ENCODE assay signal across 8 mouse cellular contexts in the genomic region with DNA sequence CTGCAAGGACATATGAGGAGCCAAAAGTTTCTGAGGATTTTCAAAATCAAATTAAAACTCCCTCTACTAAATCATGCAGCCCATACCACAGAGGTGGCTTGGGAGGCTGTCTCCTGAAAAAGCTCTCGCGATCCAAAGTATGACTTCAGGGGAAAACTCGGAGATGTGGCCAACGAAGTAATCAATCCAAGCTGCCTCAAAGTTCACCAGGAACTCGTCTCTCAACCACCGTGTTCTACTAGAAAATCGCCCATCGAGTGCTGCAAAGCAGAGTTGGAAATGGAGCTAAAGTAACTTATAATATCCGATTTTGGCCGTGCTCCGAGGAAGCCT. TPM values are rescaled to one million over a fixed set of nuclear protein-coding genes. Genes with fewer than 3 reads are reported as not detected.
DNase-seq lines count a peak whose midpoint lies in the region; ATAC-seq and TF ChIP-seq lines count a peak whose summit lies in the region.

No protein-coding gene starts in this region.

- H3K9ac ChIP-seq in intestine, postnatal 0 days (ENCODE audit: low read depth, low read length), result peak overlapping the region; percentile 96

- no peak for TF ChIP-seq CTCF in spleen, adult 2 months (IDR thresholded peaks at IDR 0.05; ENCODE audit: extremely low read depth, insufficient read depth, insufficient read length, insufficient replicate concordance)
- TF ChIP-seq CTCF in intestine, postnatal 0 days (IDR thresholded peaks at IDR 0.05; ENCODE audit: low read depth), result no peak
- no peak for TF ChIP-seq CTCF in olfactory bulb, adult 2 months (IDR thresholded peaks at IDR 0.05; ENCODE audit: insufficient read depth, low read depth, low read length)

- peaks cover 5% of the 10 kb centered on the region; the same call in 1 of the 2 replicates for H3K4me1 ChIP-seq in spleen, adult 2 months (ENCODE audit: control insufficient read depth, insufficient read depth, insufficient read length)
- peaks cover 9% of the 10 kb centered on the region for H3K4me1 ChIP-seq in intestine, postnatal 0 days (replicated peaks; ENCODE audit: control insufficient read depth, insufficient read depth, low read length)
- peaks cover 8% of the 10 kb centered on the region; the same call in 1 of the 2 replicates for H3K4me1 ChIP-seq in olfactory bulb, adult 2 months (ENCODE audit: control insufficient read depth, insufficient read depth, low read length)

- peak overlapping the region; percentile 66 for H3K4me3 ChIP-seq in spleen, adult 2 months (ENCODE audit: extremely low read depth, insufficient read depth, insufficient read length)
- H3K4me3 ChIP-seq in intestine, postnatal 0 days (ENCODE audit: low read depth, low read length), result peak overlapping the region; percentile 90
- H3K4me3 ChIP-seq in olfactory bulb, adult 2 months (ENCODE audit: insufficient read depth, low read depth, low read length), result peak overlapping the region; percentile 100

- H3K36me3 ChIP-seq in spleen, adult 2 months (ENCODE audit: control insufficient read depth, insufficient read depth, low read length), result 0 out of 2 replicates have a peak, but pooled peaks cover 2% of the 10 kb centered on the region
- no peaks in the 10 kb centered on the region; the same call in 1 of the 2 replicates for H3K36me3 ChIP-seq in intestine, postnatal 0 days (ENCODE audit: control insufficient read depth, insufficient read depth)

- peak; percentile 17; the same call in 1 of the 2 replicates for ATAC-seq in cerebellum, adult (ENCODE audit: insufficient number of reproducible peaks, low FRiP score, low TSS enrichment)
- ATAC-seq in intestine, postnatal 0 days, result no peak
- no peak for ATAC-seq in granulocyte monocyte progenitor cell, adult 5-6 weeks (replicated peaks; ENCODE audit: poor library complexity, severe bottlenecking)

- no peak for DNase-seq in cerebellum, adult 8-10 months
- no peak for DNase-seq in spleen, adult 2 months (ENCODE audit: low read depth in 1 of 2, low spot score in 2 of 2)
- no peak for DNase-seq in spleen, postnatal 10 days (ENCODE audit: low spot score in 2 of 2)
- DNase-seq in frontal cortex, postnatal 14 days (ENCODE audit: low spot score in 2 of 2), result no peak

- no peak overlapping the region for H3K27ac ChIP-seq in spleen, adult 2 months (ENCODE audit: insufficient read depth, low read length)
- H3K27ac ChIP-seq in intestine, postnatal 0 days (ENCODE audit: low read depth, low read length), result peak overlapping the region; percentile 98
- H3K27ac ChIP-seq in olfactory bulb, adult 2 months (ENCODE audit: insufficient read depth, low read depth, low read length), result no peak overlapping the region

- H3K4me2 ChIP-seq in intestine, postnatal 0 days (replicated peaks; ENCODE audit: low read depth), result peak overlapping the region; percentile 72

- H3K9me3 ChIP-seq in intestine, postnatal 0 days (ENCODE audit: control insufficient read depth), result no peaks in the 10 kb centered on the region

- WGBS in spleen, adult 2 months, result 1% methylated on average over 11 of the region's 11 CpGs
- WGBS in intestine, postnatal 0 days, result under 1% methylated on average over 11 of the region's 11 CpGs
- WGBS in olfactory bulb, adult 2 months, result 0% methylated on average over 11 of the region's 11 CpGs

- H3K27me3 ChIP-seq in spleen, adult 2 months (ENCODE audit: control insufficient read depth, insufficient read depth, low read length), result no peaks in the 10 kb centered on the region
- no peaks in the 10 kb centered on the region for H3K27me3 ChIP-seq in intestine, postnatal 0 days (replicated peaks; ENCODE audit: control insufficient read depth, insufficient read depth, low read length)

- no peak for TF ChIP-seq POLR2A in spleen, adult 2 months (IDR thresholded peaks at IDR 0.05; ENCODE audit: low read depth, low read length)
- no peak for TF ChIP-seq POLR2A in olfactory bulb, adult 2 months (IDR thresholded peaks at IDR 0.05; ENCODE audit: insufficient read depth, low read depth, low read length)

RNA-seq across cellular contexts. Expression of a gene that starts 0.8 kb away (rescaled TPM):
- 28.2 and 32.3 TPM in 2 replicates for polyA plus RNA-seq in spleen, adult 2 months (2012; rRNA removed)
- 151 and 153 TPM in 2 replicates for polyA plus RNA-seq in intestine, postnatal 0 days (2015; fragmentation: Nextera tagmentation; extraction: Ambion mirVana)
- not detected in 2 replicates for polyA plus RNA-seq in olfactory bulb, adult 2 months (2012; ENCODE audit: insufficient read depth, insufficient read length, low replicate concordance, missing spikeins)
- 109 and 141 TPM in 2 replicates for total RNA-seq in granulocyte monocyte progenitor cell, adult 5-6 weeks (2014; fragmentation: Nextera tagmentation)
- total RNA-seq in granulocyte monocyte progenitor cell, adult 5-6 weeks (2017), result 69.1 and 74.7 TPM in 2 replicates

RNA-seq across cellular contexts. Expression of a gene that starts 27.1 kb away (rescaled TPM):
- 1.9 and 2.5 TPM in 2 replicates for polyA plus RNA-seq in spleen, adult 2 months (2012; rRNA removed)
- polyA plus RNA-seq in intestine, postnatal 0 days (2015; fragmentation: Nextera tagmentation; extraction: Ambion mirVana), result 27.7 and 30.9 TPM in 2 replicates
- polyA plus RNA-seq in olfactory bulb, adult 2 months (2012; ENCODE audit: insufficient read depth, insufficient read length, low replicate concordance, missing spikeins), result not detected in 2 replicates
- 16.5 and 38.8 TPM in 2 replicates for total RNA-seq in granulocyte monocyte progenitor cell, adult 5-6 weeks (2014; fragmentation: Nextera tagmentation)
- total RNA-seq in granulocyte monocyte progenitor cell, adult 5-6 weeks (2017), result 26.6 and 39.0 TPM in 2 replicates

RNA-seq across cellular contexts. Expression of a gene that starts 34.6 kb away (rescaled TPM):
- 6.9 and 7.5 TPM in 2 replicates for polyA plus RNA-seq in spleen, adult 2 months (2012; rRNA removed)
- 53.9 and 57.2 TPM in 2 replicates for polyA plus RNA-seq in intestine, postnatal 0 days (2015; fragmentation: Nextera tagmentation; extraction: Ambion mirVana)
- polyA plus RNA-seq in olfactory bulb, adult 2 months (2012; ENCODE audit: insufficient read depth, insufficient read length, low replicate concordance, missing spikeins), result 72.9 TPM in 1 of 2 replicates, not detected in the other
- 56.9 and 63.9 TPM in 2 replicates for total RNA-seq in granulocyte monocyte progenitor cell, adult 5-6 weeks (2014; fragmentation: Nextera tagmentation)
- 77.5 and 113 TPM in 2 replicates for total RNA-seq in granulocyte monocyte progenitor cell, adult 5-6 weeks (2017)

RNA-seq across cellular contexts. Expression of a gene that starts 44.5 kb away (rescaled TPM):
- 6.5 and 7.3 TPM in 2 replicates for polyA plus RNA-seq in spleen, adult 2 months (2012; rRNA removed)
- 31.0 and 35.3 TPM in 2 replicates for polyA plus RNA-seq in intestine, postnatal 0 days (2015; fragmentation: Nextera tagmentation; extraction: Ambion mirVana)
- not detected in 2 replicates for polyA plus RNA-seq in olfactory bulb, adult 2 months (2012; ENCODE audit: insufficient read depth, insufficient read length, low replicate concordance, missing spikeins)
- 21.5 and 28.4 TPM in 2 replicates for total RNA-seq in granulocyte monocyte progenitor cell, adult 5-6 weeks (2014; fragmentation: Nextera tagmentation)
- 21.2 and 22.3 TPM in 2 replicates for total RNA-seq in granulocyte monocyte progenitor cell, adult 5-6 weeks (2017)

Comparison
In these comparisons a context has a peak if more than half of its experiments do, and no peak if none do; other contexts are left out.
1. RNA of a gene that starts 0.8 kb away (polyA plus RNA-seq): 151 to 153 TPM in intestine, postnatal 0 days and 28.2 to 32.3 TPM in spleen, adult 2 months; not detected in olfactory bulb, adult 2 months; every median in the first group is over 10 times any median in the second.
2. Peak in every context shown above with its lines, with median percentiles within 50 percentile points of each other: H3K4me3 ChIP-seq.